Mouse (Mus musculus) urinary bladder, postnatal 10 days (tissue): Measurements from ENCODE around the gene Stx5a.

Experiments used
- DNase-seq: peaks from one replicate; pipeline ENCODE4 v3.0.0; 2022; ENCODE audit warnings: low spot score

The Stx5a gene

DNA sequence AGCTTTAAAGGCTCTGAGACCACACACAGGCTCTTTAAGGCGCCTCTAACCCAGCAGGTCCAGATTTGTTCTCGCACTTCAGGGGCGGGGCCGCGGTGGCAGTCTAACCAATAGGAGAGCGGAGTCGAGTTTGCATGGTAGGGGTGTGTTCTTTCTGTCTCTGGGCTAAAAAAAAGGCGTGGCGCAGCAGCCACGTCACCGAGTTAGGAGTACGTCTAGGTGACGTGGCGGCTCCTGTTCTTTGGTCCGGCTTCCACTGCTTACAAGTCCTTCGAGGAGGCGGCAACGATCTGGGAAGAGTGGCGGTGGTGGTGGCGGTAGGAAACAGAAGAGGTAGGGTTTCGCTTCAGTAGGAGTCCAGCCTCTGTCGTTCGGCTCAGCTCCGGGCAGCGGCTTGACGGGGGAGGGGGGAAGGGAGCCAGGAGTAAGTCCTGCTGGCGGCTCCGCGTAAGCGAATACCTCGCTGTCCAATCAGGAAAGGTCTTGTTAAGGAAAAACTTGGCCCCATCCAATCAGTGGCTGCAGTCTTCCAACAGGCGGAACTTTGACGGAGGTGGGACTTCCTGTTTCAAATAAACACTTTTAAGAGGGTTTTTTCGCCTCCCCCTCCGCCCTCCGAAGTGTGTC, at the start of gene Stx5a:
TSS of gene Stx5a (plus strand) at position 171 of the 627 bp plus-strand sequence.
- peak; percentile 77 for DNase-seq

DNA sequence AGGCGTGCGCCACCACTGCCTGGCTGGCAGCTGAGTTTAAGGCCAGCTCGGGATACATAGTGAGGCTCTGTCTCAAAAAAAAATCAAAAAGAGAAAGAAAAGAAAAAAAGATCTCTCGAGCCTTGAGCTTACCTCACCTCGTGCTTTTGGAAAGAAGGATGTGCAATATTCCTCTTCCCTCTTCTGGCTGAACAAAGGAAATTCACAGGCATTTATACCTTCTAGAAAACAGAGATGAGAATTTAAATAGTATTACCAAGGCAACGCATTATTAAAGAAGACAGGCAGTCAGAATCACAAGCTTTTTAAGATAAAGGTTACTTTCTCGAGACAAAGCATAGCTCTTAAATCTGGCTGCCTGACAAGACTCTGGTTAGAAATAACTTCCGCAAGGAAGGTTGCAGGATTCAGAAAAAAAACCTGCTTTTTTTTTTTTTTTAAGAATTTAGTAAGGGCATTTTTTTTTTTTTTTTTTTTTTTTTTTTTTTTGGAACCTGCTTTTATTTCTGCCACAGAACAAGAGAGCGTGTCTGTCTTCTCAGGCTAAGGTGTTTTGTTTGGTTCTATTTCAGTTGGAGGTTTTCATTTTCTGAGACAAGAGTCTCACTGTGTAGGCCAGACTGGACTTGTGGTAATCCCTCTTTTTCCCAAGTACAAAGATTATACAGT, 49.2 kb upstream of the Stx5a start:
- no peak for DNase-seq

DNA sequence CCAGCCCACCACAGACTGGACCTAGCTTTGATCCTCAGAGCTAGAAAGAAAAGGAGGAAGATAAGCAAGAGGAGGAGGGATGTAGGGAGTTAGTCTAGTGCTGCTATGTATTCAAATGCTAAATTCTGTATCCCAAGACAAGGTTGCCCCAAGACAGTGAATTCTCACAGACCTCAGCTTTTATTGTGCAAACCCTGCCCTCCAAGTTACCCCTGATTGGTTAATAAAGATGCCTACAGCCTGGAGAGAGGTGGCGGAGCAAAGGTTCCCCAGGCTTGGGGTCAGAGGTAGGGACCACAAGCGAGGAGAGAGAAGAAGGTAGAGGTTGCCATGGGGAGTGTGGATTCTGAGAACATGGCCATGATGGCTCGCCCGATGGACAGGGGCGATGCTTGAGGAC, 48.5 kb upstream of the Stx5a start:
- DNase-seq, result no peak

DNA sequence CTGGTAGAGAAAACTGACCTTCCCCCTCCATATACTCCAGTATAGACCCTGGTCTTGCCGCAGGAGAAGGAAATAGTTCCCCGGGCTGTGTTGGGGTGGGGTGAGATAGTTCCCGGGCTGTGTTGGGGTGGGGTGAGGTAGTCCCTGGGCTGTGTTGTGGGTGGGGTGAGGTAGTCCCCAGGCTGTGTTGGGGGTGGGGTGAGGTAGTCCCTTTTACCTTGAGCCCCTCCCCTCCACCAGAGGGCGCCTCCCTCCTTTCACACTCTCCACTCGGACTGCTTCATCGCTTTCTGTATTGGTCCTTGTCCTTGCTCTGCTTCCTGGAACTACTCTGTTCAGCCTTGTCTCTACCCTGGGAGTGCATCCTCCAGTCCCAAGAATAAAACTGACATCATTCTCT, 45.9 kb upstream of the Stx5a start:
- DNase-seq, result no peak

DNA sequence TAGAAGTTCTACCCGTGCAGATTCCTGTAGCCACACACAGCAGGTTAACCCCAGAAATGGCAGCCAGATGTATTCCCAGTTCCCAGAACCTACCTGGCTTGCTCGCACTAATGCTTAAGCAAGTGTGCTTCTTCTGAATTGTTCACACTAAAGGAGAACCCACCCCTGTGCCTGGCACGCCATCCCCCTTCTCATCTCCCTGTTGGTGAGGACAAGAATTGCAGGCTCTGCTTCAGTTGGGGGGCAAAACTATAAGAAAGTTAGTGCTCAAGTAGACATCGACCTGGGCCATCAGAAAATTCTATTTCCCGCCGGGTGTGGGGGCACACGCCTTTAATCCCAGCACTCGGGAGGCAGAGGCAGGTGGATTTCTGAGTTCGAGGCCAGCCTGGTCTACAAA, 41.6 kb upstream of the Stx5a start:
- no peak for DNase-seq

DNA sequence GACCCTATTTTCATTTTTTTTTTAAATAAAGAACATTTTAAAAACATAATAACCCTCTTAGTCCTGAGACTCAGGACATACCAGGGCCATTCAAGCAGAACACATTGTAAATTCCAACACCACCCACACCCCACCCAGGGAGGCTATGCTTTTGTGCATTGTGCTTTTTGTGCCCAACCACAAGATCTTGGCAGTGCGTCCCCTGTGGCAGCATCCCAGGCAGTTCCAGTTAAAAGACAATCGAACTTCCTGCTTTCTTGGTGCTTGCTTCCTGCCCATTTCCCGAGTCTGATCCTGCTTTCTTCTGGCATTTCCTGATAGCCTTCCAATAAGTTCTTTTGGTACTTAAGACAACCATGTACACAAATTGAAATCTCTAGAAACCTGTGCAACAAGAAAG, 38.8 kb upstream of the Stx5a start:
- no peak for DNase-seq

DNA sequence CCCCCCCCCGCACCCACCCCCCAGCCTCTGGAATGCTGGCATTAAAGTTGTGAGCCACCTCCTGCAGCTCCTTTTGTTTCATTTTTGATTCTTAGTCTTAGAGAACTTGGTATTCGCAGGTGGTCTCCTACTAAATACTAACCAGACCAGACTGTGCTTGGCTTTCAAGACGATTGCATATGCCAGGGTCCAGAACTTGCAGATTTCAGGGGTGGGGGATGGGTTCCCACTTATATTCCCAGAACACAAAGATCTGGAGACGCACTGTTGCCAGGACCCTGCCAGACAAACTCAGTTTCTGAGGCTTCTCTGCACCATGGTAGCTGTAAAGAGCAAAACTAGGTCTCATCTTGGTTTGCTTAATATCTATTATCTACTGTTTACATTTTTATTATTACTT, 37.6 kb upstream of the Stx5a start:
- no peak for DNase-seq

DNA sequence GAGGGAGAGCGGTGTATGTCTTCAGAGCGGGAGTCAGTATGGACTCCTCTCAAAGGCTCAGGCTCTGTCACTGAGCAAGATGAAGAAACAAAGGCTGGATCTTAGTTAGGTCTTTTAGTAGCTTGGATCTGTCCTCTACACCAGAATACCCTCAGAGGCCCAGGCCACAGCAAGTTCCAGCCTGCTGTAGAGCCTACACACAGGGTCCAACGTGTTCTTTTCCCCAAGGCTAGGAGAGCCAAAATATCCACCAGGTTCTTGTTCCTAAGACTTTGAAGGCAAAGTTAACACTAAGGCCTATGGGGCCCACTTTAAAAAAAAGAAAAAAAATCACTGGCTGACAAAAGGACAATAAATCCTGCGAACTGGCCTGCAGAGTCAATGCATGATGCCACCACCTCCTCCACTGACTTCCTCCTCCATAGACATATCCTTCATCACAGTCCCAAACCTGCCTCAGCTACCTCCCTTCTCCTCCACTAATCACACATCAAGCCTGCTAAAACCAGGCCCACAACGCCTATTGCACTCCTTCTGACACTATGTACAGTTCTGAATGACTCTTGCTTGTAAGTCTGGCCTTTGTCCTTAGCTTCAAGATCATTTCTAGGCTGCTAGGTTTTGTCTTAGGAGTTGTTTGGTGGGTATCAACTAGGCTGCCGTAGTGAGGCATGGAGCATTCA, 36.0 kb upstream of the Stx5a start:
- no peak for DNase-seq

DNA sequence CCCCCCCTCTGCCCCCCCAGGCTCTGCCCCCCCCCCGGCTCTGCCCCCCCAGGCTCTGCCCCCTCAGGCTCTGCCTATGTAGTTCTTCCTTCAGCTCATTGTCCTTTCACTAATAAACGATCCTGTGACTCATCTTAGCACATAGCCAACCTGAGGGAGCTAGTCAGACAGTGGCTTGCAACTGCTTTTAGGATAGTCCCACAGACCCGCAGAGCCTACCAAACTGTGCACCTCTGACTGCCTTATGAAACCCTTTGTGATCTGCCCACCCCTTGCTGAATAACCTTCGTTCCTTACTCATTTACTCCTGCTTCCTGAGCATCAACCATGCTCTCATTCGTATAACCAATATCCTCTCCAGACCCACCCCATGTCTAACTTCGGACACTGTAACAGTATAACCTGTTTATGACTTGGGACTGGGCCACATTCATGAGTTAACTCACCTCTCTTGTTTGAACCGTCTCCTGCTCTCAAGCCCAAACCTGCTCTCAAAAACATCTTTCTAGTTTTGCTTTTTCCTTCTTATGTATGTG, 35.0 kb upstream of the Stx5a start:
- DNase-seq, result no peak

DNA sequence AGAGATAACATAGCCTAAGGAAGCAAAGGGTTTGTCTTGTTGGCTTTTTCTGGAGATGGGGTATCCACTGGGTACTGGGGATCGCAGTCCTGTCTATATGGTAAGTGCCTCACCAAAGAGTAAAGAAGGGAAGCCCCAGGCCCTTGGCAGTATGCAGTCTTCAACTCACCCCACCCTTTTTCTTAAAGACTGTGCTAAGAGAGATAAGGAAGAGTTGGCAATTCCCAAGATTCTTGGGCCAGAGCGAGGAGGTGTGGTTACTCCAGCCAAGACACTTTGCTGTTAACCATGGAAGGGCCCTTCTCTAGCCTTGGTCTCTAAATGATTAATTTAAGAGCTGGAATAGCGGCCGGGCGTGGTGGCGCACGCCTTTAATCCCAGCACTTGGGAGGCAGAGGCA, 34.3 kb upstream of the Stx5a start:
- no peak for DNase-seq

DNA sequence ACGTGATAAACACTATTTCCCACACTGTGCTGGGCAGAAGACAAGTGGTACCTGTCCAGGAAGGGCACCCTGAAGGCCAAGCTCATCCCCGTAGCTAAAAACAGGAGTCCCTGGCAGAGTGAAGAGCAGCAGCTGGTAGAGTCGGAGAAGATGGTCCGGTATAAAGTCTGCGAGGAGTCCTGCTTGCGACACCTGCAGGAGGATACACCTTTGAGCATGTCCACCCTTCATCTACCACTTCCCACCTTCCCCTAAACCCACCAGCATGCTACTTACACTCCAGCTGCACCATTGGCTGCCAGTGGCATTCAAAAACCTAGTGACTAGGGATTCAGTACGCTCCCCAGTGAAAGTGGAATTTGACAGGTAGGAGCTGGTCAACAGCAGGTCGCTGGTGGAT, 32.3 kb upstream of the Stx5a start:
- DNase-seq, result no peak

DNA sequence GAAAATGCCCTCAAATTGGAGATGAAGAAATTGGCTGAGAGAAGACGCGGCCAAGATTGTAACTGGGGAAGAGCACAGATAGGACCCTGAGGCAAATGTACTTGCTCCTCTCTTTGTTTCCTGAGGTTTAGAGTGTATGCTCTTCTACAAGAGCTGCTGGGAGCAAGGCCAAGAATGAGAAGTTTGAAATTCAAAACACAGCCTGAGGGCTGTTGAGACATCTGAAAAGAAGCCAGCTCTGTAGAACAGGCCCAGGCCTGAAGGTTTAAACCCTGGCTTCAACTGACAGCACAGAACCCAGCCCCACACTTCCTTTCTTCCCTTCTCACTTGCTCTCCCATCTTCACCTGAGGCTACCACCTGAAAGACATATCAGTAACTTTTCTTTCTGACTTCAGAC, 31.2 kb upstream of the Stx5a start:
- DNase-seq, result no peak

DNA sequence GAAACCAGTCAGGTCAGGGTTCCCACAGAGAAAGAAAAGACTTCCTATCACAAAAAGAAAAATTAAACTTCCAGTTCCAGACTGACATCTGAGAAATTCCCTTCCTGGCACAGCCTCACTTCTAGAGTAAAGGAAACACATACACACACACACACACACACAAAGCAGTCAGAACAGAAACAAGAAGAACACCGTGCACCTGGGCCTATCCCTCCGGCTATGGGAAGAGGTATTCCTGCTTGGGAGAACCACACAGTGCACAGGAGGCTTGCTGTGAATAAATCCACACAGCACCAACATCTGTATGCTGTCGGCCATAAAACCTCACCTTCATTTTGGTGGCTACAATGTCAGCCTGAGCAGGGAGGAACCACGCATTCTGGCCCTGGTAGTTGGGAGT, 29.7 kb upstream of the Stx5a start:
- no peak for DNase-seq

DNA sequence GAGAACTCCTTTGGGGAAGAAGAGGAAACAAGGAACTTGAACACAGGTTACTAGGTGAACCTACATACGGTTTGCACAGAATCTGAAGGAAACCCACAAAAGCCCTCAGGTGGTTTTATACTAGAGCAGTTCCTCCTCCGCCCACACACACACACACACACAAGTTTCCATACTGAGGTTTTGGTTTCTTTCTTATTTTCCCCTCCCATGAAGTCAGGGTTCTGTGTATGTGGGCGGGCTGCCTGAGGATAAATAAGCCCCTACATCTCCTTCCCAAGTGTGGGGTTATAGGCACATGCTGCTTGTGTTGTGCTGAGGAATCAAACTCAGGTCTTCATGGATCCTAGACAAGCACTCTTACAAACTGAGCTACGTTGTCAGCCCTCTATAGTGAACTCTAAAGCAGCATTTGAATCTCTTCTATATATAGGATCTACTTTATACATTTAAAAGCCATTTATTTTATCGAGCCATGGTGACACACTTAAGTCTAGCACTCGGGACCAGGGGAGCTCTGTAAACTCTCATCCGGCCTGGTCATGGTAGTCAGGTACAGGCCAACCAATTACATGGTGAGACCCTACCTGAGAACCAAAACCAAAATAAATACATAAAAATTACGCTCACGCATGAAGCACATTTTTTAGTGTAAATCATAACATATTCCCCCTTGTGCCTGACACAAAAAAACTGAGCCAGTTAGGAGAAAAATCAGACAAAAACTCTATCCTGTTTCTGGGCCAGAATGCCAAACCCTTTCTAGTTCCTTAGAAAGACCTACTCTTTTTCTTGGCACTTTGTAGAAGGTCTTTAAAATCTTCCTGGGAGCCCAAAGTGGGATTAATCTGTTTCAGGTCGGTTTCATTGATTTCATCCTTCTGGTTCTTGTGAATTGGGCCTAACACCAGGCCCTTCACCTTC, 29.0 kb upstream of the Stx5a start:
- no peak for DNase-seq

DNA sequence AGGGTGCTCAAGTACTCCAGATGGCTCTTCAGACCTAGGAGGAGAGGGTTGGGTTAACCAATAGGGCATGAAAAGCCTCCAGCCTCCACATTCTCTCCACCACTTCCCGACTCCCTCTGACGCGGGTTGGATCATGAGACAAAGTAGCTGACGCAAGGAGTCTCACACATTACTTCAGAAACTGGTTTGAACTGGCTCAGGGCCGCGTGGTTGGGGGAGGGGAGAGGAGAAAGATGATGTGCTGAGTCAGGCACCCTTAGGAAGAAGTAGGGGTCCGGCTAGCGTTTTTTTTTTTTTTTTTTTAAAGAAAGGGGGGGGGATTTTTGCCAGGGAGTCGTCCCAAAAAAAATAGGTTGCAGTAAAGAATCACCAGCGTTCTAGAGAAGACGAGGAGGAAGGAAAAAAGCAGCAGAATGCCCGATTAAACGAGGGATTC, 28.3 kb upstream of the Stx5a start:
- peak; percentile 47 for DNase-seq

DNA sequence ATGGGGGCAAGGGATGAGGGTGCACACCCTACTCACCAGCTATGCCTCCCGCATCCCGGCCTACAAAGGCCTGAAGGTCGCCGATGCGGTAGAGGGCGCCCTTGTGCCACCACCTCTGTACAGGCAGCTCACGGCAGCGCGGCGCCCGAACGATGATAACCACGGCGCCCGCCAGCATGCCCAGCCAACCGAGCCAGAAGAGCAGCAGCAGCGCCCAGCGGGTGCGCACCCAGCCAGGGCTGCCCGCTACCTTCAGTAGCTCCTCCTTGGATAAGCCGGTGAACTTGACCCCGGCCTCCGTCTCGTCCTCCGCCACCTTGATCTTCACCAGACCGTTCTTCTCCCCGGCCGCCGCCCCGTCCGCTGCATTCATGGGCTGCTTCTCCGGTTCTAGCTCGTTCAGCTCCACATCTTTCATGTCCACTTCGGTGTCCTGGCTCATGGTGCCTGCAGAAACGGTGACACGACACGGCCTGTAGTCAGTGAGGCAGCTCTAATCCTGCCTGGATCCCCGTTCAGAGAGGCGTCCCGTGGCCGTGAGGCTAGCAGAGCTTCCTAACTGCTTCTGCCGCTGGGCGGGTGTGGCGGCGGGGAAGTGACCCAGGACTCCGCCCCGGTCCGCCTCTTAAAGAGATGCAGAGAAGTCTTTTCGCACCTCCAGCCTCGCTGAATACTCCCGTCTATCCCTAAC, 27.8 kb upstream of the Stx5a start:
- DNase-seq, result peak; percentile 83

DNA sequence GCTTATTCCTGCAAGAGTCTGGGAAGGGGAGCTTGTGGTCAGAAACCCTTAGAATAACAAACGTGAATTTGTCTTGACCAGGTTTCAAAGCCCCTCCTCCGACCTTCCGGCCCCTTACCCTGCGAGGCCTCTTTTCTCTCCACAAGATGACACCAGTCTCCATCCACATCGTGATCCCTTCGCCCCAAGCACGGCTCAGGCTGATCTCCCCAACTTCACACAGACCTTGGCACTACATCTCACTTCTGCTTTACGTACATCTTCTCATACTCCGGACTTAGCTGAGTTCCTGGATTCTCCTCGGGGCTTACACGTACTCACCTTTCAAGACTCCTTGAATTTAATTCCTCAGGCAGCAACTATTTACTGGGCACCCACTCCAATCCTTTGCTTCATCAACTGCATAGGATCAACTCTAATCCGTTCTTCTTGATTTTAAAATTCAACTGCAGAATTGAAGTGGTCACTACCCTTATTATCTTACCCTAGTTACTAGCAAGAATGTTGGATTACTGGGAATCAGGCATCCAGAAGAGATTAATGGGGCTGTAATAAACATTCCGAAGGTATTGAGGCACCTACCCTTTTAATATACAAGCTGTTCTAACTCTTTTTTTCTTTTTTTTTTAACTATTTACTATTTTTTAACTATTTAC, 27.1 kb upstream of the Stx5a start:
- DNase-seq, result no peak

DNA sequence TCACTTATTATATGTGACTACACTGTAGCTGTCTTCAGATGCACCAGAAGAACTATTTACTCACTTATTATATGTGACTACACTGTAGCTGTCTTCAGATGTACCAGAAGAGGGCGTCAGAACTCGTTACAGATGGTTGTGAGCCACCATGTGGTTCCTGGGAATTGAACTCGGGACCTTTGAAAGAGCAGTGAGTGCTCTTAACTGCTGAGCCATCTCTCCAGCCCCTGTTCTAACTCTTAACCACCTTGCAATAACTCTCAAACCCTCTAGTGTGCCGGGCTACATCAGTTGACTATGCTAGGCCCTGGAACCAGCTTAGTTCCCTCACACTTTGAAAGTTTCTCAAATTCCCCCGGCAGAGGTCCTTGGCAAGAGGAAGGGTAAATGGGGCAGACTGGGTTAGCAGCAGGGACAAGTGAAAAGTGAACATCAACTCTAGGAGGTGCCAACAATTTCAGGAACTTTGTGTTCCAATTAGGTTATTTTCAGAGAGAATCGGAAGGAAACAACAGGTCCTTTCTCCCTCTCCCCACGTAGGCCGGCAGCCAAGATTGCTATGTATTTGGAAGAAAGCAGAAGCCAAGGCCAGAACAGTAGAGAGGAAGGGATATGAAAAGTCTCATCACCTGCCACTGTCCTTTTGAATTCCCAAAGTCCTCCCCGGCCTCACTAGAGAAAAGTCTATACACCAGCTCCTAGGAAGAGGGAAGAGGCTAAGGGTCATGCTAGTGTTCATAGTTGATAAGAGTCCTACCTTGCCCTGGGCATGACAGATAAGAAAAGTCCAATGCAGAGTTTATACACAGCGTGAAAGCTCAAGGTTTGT, 26.3 kb upstream of the Stx5a start:
- DNase-seq, result no peak

DNA sequence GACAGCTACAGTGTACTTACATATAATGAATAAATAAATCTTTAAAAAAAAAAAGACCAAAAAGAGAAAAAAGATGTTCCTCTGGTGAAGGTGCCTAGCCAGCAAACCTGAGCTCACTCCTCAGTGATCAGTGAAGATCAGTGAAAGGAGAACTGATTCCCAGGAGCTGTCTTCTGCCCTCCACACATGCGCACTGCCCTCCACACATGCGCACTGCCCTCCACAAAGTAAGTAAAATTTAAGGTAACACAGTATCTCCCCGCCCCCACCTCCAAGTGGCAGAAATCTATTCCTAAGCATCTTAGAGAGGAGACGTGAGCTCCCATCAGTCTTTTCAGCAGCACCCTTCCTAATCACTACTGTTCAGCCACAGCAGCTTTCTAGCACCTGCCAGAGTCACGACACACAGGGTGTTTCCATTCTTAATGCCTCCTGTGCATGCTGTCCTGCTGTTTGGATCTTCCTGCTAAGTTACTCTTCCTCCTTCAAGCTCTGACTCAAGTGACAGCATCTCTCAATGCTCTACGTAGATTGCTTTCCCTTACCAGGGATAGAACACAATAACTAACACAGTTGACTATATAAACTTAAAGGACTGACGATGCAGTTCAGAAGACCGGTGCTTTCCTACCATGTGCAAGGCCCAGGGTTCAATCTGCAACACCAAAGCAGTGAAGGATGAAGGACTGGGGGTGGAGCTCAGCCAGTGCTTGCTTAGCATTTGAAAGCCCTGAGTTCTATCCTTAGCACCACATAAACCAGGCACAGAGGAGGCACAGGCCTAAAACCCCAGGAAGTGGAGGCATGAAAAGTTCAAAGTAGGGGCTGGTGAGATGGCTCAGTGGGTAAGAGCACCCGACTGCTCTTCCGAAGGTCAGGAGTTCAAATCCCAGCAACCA, 25.1 kb upstream of the Stx5a start:
- no peak for DNase-seq
